Mouse (Mus musculus): ENCODE data around the gene Adamts15.

Adamts15 gene

DNA sequence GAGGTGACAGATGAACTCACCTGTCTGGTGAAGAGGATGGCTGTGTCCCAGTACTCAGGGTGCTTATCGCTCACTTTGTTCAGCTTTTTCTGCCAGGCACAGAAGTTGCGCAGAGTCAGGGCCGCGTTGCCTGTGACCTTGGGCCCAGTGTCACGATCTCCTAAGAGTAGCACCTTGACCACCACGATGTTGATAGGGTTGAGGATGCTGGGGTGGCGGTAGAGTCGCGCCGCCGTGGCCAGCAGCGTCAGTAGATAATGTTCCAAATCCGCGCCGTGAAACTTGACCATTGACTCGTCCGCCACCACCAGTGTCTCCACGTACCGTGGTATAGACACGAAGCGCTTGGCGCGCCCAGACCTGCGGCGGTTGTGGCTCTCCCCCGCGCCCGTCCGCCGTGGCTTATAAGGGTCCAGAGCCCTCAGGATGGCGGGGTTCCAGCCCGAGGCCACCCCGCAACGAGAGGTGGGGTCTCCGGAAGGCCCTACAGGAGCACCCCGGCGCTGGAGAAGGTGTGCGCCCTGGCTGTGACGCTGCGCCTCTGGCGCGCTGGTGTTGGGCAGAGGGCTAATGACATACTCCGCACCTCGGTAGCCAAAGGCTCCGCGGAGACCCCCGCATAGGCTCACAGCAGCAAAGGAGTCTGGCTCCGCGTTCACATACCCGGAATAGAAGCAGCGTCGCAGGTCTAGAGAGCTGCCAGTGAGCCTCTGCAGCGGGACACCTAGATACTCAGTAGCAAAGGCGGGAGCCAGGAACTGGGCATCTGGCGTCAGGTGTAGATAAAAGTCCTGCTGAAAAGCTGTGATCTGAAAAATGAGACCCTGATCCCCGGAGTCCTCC, 770 bp downstream of the Adamts15 start:
- DNase-seq = peak in 1 of 2 experiments; percentile 20

GRCm38 (mm10) chr9:30920736-30921135, 1.5 kb downstream of the Adamts15 start:
- DNase-seq = peak; percentile 33 to 48

DNA sequence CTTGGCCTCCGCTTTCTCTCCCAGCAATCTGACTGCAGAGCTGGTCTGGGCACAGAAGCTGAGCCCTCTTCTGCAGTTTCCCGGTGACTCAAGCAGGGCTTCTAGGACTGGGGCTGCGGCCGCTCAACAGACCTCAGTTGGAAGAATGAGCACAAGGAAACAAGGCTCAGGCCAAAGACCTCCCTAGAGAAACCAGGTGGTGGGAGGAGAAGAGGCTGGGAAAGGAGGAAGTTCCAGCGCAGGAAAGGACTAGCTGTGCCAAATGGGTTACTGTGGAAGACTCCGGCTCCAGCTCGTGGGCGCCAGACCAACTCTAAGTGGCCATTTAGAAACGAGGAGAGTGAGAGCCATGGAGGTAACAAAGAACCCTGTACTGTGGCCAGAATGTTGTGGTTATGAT, 2.6 kb downstream of the Adamts15 start:
- peak; percentile 53 to 66 for DNase-seq

DNA sequence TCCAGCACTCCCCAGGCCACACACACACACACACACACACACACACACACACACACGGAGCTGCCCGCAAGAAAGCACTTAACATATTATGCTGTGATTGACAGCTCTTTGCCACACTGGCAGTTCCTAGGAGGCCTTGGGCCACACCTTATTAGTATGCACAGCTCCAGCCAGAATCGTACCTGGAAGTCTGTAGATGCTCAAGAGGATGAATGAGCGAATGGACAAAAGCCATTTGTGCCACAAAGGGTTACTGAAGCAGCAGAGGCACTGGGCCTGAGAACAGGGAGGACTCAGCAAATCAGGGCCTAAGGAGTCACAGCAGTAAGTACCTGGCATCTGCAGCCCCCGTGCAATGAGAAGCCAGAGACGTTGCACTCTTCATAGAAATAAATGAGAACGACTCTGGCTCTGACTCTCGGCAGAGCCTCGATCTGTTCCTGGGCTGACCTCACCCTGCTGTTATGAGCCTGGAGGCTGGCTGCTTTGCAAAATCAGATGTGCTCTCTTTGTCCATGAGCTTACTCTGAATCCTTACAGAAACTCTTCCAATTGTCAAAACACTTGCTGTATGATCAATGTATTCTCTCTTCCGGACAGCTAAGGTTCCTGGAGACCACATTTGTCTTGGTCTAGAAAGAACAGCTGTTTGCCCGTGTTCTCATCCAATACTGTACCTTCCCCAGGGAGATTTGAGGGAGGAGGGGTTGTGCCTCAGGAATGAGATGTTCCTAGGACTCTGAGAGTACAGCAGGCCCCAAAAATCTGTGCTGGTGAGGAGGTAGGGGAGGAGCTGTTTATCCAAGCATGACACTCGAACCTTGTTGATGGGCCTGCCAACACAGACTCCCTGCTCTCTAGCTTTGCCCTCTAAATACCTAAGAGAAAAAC, 3.5 kb downstream of the Adamts15 start:
- DNase-seq = no peak

DNA sequence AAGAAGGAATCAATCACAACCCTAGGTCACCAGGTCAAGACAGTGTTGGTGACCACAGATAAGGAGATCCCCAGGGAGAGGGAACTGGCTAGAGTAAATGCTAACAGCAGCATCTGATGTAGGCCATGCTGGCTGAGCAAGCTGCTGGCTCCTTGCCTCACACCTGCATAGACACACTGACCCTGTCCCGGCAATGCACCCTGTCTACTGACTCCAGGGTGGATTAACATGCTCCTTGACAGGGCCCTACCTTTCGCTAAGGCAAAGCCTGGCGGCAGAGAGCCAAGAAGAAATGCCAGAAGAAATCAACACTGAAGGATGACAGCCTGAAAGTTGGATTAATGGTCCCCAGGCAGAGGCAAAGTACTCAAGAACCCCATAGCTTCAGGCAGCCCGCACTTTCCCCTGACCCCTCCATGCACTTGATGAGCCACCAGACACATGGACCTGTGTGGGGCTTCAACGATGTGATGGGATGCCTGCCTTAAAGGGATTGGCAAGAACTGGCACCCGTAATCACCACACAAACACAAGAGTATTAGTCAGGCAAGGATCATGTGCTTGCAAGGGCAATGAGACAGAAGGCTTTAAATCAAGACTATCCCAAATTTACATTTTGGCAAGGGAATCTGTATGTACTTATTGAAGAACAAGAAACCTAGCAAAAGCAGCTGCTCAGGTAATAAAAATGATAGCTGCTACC, 5.8 kb downstream of the Adamts15 start:
- no peak for DNase-seq

GRCm38 (mm10) chr9:30914241-30914640, 8.0 kb downstream of the Adamts15 start:
- no peak for DNase-seq

GRCm38 (mm10) chr9:30913429-30913828, 8.8 kb downstream of the Adamts15 start:
- no peak for DNase-seq

DNA sequence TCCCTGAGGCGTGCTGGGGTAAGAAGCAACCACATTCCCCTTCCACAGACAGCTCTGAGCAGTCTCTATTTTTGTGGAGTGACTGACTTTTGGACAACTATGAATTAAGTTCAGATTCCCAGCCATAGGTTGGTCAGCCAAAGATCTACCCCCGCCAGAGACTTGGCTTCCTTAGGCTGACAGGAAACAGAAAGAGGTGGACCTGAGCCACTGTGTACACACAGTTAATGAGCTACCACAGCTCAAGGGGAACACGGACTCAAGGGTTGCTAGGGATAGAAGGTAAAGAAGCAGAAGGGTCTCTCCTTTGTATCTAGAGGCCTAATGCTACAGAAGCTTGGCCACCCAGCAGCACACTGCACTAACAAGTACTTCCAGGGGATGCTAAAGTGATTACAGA, 10.1 kb downstream of the Adamts15 start:
- no peak for DNase-seq

- peak in 1 of 2 experiments; percentile 22 for DNase-seq
Measured at GRCm38 (mm10) chr9:30910491-30910890, 11.8 kb downstream of the Adamts15 start.

DNA sequence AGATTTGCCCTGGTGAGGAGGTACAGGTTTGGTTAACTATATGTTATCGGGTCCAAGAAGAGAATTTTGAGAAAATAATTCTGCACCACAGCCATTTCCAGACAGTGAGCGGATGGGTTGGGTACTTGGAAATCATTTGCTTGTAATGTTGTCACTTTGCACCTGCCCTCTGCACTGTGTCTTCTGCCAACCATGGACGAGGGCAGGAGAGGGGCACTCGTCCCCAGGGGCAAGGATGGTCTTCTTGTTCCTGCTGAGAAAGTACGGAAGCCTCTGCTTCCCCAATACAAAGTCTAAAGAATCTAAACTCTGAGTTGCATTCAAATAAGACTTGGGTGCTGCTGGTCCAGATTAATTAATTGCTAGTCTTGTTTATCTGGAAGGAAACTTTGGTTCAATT, 13.3 kb downstream of the Adamts15 start:
- no peak for DNase-seq

- no peak for DNase-seq
Measured at GRCm38 (mm10) chr9:30908296-30908690, 14.0 kb downstream of the Adamts15 start.

DNA sequence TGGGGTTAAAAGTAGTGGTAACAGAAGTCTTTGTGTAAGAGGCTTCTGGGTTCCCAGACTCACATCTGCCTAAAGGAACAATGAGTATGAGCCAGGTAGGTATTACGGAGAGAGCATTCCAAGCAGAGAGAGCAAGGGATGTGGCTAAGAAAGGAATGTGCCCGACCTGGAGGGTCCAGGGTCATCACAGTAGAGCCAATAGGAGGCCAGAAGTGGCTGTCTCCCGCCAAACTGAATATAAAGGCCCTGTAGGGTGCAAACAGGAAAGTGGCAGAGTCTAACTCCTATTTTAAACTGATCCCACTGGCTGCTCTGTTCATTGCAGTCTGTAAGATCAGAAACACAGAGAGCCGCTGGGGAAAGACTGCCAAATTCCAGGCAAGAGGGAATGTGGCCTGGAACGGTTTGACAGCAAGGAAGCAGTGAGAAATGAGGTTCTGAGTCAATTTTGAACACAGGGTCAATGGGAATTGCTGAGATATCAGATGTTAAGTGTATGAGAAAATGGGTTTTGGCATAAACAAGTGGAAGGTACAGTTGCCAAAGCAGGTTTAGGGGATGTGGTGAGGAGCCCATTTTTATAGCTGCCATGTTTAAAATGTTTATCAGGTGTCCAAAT, 14.5 kb downstream of the Adamts15 start:
- DNase-seq = no peak

DNA sequence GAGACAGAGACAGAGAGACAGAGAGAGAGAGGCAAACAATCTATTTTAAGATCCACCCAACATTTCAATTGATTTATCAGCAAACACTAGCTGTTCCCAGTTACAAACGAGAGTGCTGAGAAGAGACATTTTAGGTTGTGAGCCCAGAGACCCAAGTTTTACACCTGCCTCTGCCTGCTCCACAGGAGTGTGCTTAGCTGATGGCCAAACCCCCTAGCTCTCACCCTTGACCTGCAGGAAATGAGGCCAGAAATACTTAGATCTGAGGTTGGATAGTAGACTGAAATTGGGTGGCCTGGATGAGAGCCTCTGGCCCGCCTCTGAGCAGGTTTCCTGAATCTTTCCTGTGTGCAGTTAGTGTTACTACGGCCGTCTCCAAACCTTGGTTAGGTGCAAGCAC, 15.8 kb downstream of the Adamts15 start:
- DNase-seq = no peak

DNA sequence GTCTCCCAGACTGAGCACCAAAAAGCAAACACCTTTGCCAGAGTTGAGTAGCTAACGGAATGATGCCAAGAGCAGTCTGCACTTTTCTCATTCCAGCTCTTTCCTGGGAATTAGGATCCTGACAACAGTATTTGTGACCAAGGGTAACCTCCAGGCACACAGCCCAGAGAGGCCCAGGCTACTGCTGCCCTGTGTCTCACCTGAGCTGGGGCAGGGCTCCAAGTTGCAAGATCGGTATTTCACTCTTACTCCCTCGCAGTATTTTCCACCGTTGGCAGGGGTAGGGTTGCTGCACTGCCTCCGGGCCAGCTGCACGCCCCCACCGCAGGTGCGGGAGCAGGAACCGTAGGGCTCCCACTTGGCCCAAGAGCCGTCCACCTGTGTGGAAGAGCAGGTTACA, 16.4 kb downstream of the Adamts15 start:
- DNase-seq = no peak

- no peak for DNase-seq
Measured at GRCm38 (mm10) chr9:30903266-30903665, 19.0 kb downstream of the Adamts15 start.

- DNase-seq = no peak
Measured at GRCm38 (mm10) chr9:30902641-30903040, 19.6 kb downstream of the Adamts15 start.

DNA sequence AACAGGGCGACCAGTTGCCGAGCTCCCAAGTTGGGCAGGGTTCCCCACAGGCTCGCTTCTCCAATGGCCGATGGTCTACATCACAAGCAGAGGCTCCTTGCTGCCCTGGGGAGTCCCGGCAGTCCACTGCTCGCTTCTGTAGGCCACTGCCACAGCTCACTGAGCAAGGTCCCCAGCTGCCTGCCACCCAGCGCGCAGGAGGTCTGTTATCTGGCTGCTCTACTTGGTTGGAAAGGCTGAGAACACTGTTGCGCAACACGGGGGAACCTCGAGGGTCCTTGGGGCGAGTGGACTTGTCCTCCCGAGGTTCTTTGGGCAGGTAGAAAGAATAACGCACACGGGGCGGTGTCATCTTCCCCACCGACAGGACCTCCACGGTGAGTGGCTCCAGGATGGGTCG, 20.1 kb downstream of the Adamts15 start:
- no peak for DNase-seq

GRCm38 (mm10) chr9:30897169-30897568, 25.1 kb downstream of the Adamts15 start:
- DNase-seq = no peak

GRCm38 (mm10) chr9:30896752-30897151, 25.5 kb downstream of the Adamts15 start:
- peak; percentile 77 to 80 for DNase-seq

DNA sequence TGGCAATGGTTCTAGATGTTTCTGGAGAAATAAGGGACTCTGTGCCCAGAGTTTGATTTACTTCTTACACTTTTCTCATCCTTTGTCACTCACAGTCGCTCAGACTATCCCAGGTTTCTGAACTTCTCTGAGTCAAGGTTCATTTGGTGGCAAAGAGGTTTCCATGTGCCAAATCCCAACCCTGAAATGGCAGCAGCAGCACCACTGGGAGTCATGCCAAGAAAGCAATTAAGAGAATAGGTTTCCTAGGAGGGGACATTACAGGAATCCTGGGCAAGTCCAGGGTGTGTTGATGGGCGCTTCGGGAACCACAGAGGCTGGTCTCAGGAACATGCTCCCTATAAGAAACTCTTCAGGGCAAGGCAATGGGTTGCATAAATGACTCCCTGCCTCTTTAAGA, 26.6 kb downstream of the Adamts15 start:
- DNase-seq = peak; percentile 20 to 33

GRCm38 (mm10) chr9:30886276-30886675, 36.0 kb downstream of the Adamts15 start:
- no peak for DNase-seq

DNA sequence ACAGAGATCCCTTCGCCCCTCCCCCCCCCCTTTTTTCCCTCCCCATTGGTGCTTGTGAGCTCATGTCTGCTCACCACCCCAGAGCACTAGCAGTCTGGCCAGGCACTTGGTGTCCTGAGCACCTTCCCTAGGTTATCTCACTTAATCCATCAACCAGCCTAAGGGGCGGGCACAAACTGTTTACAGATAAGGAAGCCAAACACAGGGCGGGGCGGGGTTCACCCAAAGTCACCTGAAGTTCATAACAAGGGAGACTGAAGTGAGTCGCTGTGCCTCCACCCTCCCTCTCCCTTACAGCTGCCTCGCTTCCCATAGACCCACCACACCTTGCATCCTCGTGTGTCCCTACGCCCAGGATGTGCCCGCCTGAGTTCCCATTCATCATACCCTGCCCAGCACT, 41.7 kb downstream of the Adamts15 start:
- no peak for DNase-seq

GRCm38 (mm10) chr9:30879947-30880273, 42.3 kb downstream of the Adamts15 start:
- no peak for DNase-seq
